Mouse (Mus musculus) fibroblast of lung, adult 2 months (primary cell): ENCODE results near the gene Foxj3.
A peak's percentile ranks its signal among the peaks of the same experiment; 100 is the strongest.
"Not testable (repeated sequence)": the region's sequence is repeated elsewhere in the genome, so short reads cannot be mapped to it uniquely, and the experiment has no call there.

Source experiments
- DNase-seq: peaks from one replicate; pipeline ENCODE4 v3.0.0-alpha.2; 2011; ENCODE audit warnings: low read depth

Gene Foxj3

GRCm38 (mm10) chr4:119536615-119537014 lies at the start of gene Foxj3:
Gene Foxj3 (plus strand): TSS chr4:119537004.
- not testable (repeated sequence) for DNase-seq

DNA sequence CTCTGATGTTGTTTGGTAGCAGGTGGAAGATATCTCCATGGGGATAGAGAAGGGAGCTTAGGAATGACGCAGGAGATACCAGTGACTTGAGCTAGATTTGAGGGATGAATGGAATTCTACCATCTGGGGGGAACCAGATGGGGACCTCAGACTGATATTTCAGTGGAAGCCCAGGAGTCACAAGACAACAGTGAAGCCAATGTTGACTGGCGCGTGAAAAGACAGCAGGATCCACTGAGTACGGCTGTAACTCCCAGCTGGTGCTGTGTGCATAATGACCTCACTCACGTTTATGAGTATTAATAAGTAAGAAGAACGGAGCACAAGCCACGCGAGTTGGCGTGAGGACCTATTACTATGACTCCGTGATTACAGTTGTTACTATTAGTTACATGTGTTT lies 47.1 kb upstream of the Foxj3 start:
- no peak for DNase-seq

DNA sequence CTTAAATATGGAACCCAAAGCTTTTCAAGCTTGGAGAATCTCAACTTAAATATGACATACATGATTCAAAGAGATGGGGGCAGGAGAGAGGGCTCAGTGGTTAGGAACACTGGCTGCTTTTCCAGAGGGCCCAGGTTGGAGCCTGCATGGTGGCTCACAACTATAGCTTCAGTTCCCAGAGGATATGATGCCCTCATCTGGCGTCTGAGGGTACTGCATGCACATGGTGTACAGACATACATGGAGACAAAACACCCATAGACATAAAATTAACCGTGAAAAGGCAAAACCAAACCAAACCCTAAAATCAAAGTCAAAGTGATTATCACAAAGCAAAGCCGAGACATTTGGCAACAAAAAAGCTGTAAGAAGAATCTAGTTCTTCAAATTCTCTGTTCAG lies 46.0 kb upstream of the Foxj3 start:
- DNase-seq, result no peak

- DNase-seq, result no peak
These were observed 44.4 kb upstream of the Foxj3 start, which contains the start of gene Rimkla for GRCm38 (mm10) chr4:119492291-119492932. Gene Rimkla (minus strand): TSS chr4:119492628.

DNA sequence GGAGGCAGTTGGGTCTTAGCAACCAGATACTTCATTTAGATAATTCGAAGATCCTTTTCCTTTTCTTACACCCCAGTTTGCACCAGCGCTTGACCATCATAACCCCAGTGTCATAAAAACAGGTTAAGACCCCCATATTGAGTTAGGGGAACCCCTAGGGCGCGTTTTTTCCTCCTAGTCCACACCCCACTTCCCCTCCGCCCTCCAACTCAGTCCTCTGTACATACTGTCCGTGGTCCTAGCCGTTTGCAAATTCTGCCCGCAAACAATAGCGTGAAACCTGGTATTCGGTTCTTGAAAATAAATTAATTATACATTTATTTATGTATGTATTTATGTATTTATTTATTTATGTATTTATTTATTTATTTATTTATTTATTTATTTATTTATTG lies 43.9 kb upstream of the Foxj3 start:
- no peak for DNase-seq

- DNase-seq, result no peak
These were observed 38.4 kb upstream of the Foxj3 start for GRCm38 (mm10) chr4:119498319-119498848.

- DNase-seq, result no peak
These were observed 25.2 kb upstream of the Foxj3 start for GRCm38 (mm10) chr4:119511591-119511990.

DNA sequence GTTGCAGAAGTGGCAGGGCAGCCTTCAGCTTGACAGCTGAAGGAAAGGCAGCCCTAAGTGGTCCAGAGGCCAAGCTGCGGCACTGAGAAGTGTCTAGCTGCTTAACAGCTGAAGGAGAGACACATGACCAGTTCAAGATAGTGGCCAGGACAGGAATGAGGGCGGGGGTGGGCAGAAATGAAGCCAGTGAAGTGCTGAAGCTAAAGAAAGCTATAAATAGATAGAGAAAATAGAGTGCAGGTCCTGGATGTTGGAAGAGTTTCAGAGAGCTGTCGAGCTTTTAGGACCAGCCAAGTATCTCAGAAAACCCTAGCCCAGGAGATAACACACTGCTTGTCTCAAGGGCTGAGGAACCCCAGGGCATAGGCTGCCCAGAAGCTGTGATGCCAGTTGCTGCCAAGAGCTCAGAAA lies 24.1 kb upstream of the Foxj3 start:
- no peak for DNase-seq

- no peak for DNase-seq
These were observed 13.2 kb upstream of the Foxj3 start for GRCm38 (mm10) chr4:119523575-119523974.

GRCm38 (mm10) chr4:119524010-119524409 lies 12.8 kb upstream of the Foxj3 start:
- no peak for DNase-seq

GRCm38 (mm10) chr4:119524466-119524865 lies 12.3 kb upstream of the Foxj3 start:
- no peak for DNase-seq

DNA sequence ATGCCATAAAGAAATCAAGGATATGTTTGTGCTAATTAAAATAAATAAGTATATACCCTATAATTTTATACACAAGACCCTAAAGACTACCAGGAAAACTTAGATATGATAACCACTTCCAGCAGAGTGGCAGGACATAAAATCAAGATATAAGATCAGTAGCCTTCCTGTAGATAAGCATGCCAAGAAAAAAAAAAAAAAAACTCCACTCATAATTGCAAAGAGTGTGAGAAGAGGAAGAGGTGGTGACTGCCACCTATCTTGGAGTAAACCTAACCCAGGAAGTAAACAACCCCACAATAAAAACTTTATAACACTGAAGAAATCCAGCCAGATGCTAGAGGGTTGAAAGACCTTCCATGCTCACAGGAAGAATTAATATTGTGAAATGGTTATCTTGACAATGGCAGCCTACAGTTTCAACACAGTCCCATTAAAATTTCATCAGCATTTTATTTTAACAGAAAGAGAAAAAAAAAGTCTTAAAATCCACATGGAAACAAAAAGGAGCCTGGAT lies 10.4 kb upstream of the Foxj3 start:
- DNase-seq, result no peak

GRCm38 (mm10) chr4:119531813-119532212 lies 5.0 kb upstream of the Foxj3 start:
- no peak for DNase-seq

- no peak for DNase-seq
These were observed 1.7 kb upstream of the Foxj3 start for GRCm38 (mm10) chr4:119535103-119535502.

- no peak for DNase-seq
These were observed 632 bp downstream of the Foxj3 start for GRCm38 (mm10) chr4:119537436-119537835.

DNA sequence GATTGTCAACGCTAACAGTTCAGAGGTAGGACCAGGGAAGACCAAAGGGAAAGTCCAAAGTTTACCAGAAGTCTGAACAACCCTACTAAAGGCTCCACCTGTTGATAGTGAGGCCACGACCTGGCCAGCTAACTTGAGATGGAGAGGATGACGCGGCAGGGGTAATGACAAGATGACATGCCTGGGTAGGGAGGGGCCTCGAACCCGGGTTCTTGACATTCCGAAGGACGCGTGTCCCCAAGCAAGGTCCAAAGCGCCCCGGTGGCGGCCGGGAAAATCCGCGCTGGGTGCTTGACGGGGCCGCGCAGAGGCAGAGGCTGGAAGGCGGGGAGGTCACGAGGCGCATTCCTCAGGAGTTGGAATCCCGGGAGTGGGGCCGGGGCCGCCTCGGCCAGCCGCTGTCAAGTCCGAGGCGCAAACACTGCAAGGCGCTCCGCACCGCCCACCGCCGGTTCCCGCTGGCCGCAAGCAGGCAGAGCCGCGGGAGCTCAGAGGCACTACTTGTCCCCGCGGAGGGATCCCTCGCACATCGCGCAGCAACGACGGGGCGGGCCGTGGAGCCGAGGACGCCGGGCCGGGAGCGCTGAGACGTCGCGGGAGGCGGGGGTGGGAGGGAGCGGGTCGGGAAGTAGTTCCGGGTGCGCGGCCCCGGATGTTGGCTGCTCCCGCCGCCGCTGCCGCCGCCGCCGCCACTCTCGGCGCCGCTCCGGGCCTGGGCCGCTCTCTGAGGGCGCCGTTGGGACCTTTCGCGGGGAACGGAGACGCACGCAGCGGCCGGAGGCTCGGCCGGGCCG lies 2.4 kb downstream of the Foxj3 start, which contains the start of gene Frg2f1:
TSS of gene Frg2f1 (minus strand) at position 499 of the 794 bp plus-strand sequence.
- DNase-seq, result peak; percentile 65

GRCm38 (mm10) chr4:119539836-119540532 lies 3.2 kb downstream of the Foxj3 start:
- no peak for DNase-seq

DNA sequence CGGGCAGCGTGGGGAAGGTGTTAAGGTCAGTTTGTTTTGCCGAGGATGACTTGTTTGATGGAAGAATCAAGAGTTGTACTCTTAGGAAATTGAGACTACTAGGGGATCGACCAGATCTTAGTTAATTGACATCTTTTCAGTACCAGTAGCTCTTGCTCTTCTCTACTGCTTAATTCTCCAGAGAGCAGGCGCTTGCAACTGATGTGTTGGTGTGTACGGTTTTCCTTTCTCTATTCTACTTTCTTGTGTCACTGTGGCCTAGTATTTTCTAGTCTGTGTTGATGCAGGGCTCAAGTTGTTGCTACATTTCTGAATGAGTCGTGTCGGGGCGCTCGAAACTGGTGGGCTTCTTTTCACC lies 3.7 kb downstream of the Foxj3 start:
- DNase-seq, result no peak

DNA sequence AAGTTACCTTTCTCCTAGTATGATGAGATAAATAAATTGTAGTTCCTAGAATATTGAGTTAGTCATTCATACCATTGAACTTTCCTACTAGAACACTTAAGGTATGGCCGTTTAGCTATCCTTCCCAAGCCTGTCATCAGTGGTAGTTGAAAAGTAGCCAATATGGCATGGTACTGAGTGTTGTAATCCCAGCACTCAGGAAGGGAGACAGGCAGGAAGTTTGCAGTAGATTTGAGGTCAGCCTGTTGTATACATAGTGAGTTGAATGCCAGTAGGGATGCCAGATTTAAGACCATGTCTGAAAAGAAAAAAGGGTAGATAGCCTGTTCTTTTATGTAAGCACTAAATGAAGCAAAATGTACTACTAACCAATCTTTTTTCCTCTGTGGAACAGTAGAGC lies 14.1 kb downstream of the Foxj3 start:
- no peak for DNase-seq

DNA sequence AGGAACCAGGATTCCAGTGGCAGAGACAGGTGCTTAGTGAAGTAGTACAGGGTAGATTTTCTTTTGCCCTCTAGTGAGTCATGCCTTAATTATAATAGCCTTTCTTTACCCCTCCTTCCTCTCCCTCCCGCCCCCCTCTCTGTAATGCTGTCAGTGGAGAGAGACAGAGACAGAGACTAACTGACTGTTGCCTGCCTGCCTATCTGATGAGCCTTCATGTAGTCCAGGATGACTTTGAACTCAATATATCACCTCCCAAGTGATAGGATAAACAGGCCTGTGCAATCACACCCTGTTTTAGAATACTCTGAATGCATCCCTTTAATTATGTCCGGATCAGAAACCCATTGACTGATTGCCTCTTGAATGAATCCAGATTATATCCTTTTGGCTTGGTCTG lies 18.7 kb downstream of the Foxj3 start:
- no peak for DNase-seq

DNA sequence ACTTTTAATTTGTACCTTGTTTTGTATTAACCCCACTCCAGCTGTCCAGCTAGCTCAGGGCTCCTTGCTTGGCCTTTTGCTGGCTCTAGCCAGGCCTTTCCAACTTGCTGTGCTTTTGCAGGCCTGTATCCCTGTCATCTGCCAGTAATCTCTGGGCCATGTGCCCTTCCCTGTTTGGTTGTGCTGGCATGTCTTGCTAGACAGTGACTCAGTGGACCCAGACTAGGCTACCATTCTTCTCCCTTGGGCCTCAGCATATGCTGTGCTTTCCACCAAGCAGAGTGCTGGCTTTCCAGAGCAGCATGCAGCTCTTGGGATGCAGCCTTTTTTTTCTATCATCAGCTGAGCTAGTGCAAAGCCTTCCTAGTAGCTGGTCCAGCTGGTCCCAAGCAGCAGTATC lies 26.3 kb downstream of the Foxj3 start:
- DNase-seq, result no peak

DNA sequence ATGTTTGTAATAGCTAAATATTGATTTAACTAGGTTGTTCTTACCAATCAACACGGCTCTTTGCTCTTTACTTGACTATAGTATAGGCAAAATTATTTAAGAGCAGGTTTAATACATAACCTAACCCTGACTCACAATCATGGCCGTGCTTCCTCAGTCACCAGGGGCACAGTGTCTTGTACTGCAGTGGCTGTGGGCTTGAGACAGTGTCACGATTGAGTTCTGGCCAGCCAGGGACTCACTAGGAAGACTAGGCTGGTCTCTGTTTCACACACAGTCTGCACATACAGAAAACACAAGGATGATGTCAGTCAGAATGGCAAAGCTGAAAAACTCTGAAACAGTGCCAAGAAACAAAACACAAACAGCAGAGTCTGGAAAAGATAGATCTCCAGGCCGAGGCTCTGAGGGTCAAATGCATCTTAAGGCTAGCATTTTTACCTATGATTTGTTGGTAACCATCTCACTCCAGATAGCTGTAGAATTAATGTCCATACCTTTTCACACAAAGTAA lies 29.6 kb downstream of the Foxj3 start:
- DNase-seq, result no peak
